Mouse (Mus musculus) lung, postnatal 0 days (tissue): ENCODE results near the gene Eps8l3. TPM values are rescaled to one million over a fixed set of nuclear protein-coding genes. Genes with fewer than 3 reads are reported as not detected.

Experiments used
- ATAC-seq: fragments of 200-750 bp; cut with Nextera tagmentation; 2 replicates; pipeline ENCODE4 v1.8.0; 2017; ENCODE audit warnings: moderate library complexity
- DNase-seq: peaks from one replicate; pipeline ENCODE4 v3.0.0-alpha.2; 2016; ENCODE audit warnings: low spot score
- H3K27ac ChIP-seq: fragments of 300-500 bp; sonication (generic); 2 replicates; pipeline ENCODE4 v1.5.1; 2014; ENCODE audit warnings: antibody characterized with exemption, mild to moderate bottlenecking, low read length, mixed read lengths
- H3K27me3 ChIP-seq: fragments of 300-500 bp; sonication (generic); replicated peaks from 2 replicates; pipeline ENCODE4 v1.6.1; 2014; ENCODE audit warnings: low read length, mixed read lengths; ENCODE audit not compliant: insufficient read depth
- H3K36me3 ChIP-seq: fragments of 300-500 bp; sonication (generic); 2 replicates; pipeline ENCODE4 v1.6.1; 2014; ENCODE audit warnings: low read length, mixed read lengths; ENCODE audit not compliant: insufficient read depth
- H3K4me1 ChIP-seq: fragments of 300-500 bp; sonication (generic); 2 replicates; pipeline ENCODE4 v1.6.1; 2014; ENCODE audit warnings: antibody characterized with exemption, low read depth, low read length, mixed read lengths; ENCODE audit not compliant: insufficient read depth
- H3K4me2 ChIP-seq: fragments of 300-500 bp; sonication (generic); replicated peaks from 2 replicates; pipeline ENCODE4 v1.6.1; 2014; ENCODE audit warnings: low read depth, mild to moderate bottlenecking, low read length, moderate library complexity, mixed read lengths
- H3K4me3 ChIP-seq: fragments of 300-500 bp; sonication (generic); 2 replicates; pipeline ENCODE4 v1.5.1; 2014; ENCODE audit warnings: low read depth, low read length
- H3K9ac ChIP-seq: fragments of 300-500 bp; sonication (generic); replicated peaks from 2 replicates; pipeline ENCODE4 v1.6.1; 2014; ENCODE audit warnings: low read depth, mild to moderate bottlenecking
- H3K9me3 ChIP-seq: fragments of 300-500 bp; sonication (generic); 2 replicates; pipeline ENCODE4 v1.6.1; 2016; ENCODE audit warnings: low read length, mixed read lengths
- CTCF ChIP-seq: IDR thresholded peaks from 2 replicates; pipeline ENCODE4 v1.5.1; 2016; ENCODE audit warnings: antibody characterized with exemption, mild to moderate bottlenecking
- EP300 ChIP-seq: IDR thresholded peaks from 2 replicates; pipeline ENCODE4 v1.6.1; 2016; ENCODE audit warnings: antibody characterized with exemption, mild to moderate bottlenecking, control low read depth
- WGBS: fragments of 180-500 bp; shearing (Covaris S2); extraction: QIAGEN DNeasy Blood & Tissue Kit; methylation state at CpG from one replicate; pipeline ENCODE4 v1.1.7; 2014; 5-methylcytosine and 5-hydroxymethylcytosine counted together
- polyA plus RNA-seq: library from polyadenylated mRNA; unstranded; fragments of >200 nt; fragmentation: Nextera tagmentation; extraction: Ambion mirVana; gene quantifications from 2 replicates; pipeline ENCODE4 v1.2.1, GENCODE M21; 2015

The Eps8l3 gene
- polyA plus RNA-seq, 1 experiment from 2014 or later: not detected

DNA sequence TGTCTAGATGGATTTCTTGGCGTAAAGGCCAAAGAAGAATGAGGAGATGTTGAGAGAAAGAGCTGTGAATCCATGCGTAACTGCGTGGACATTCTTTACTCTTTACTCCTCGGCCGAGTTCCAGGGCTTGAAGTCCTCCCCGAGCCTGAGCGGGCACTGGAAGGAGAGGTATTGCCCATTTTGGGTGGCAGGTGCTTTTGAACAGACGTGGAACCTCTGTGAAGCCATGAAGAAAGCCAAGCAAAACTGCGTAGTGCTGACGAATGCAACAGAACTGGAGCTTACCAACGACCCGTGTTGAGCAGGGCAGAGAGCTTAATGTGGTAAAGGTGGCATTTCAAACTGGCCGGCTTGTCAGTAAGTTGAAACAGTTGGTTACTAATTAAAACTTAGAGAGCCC lies 21.7 kb downstream of the Eps8l3 start:
- ATAC-seq: no peak
- TF ChIP-seq CTCF: no peak
- no peak for TF ChIP-seq EP300
- peaks cover 2% of the 10 kb centered on the region; the same call in 1 of the 2 replicates for H3K4me1 ChIP-seq
- 91% methylated on average over 13 of the region's 13 CpGs for WGBS
- no peak overlapping the region for H3K4me3 ChIP-seq
- DNase-seq: no peak
- H3K9ac ChIP-seq: no peak overlapping the region
- no peak overlapping the region for H3K4me2 ChIP-seq
- no peaks in the 10 kb centered on the region for H3K36me3 ChIP-seq
- H3K27me3 ChIP-seq: no peaks in the 10 kb centered on the region
- H3K27ac ChIP-seq: no peak overlapping the region
- H3K9me3 ChIP-seq: no peaks in the 10 kb centered on the region

DNA sequence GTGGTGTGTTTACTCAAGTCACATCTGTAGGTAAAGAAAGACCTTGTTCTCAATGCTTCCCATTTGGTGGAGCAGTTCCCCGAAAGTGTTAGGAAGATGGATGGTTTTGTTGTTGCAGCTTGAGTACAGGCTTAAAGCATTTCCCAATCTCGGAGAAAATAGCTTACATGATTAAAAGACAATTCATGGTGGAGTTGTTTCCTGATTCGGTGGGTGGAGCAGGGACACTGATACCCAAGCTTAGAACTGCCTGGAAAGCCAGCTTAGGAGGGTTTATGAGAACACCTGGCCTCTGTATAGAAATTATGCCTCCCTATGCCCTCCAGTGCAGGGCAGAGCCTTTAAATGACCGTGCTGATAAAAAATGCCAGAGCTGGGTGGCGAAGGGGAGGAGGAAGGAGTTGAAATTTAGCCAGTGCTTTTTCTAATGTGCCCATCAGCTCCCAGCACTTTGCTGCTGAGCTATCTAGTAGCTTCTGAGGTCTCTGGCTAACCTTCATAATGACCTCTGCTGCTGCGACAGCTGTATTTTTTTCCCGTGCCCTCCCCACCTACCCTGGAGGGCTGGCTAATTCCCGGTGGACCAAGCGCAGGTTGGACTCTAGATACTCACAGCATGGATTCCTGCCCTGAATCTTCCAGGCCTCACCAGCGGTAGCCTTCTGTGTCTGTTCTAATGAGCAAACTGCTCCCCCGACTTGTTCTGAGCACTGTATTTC lies 24.1 kb downstream of the Eps8l3 start:
- no peak for TF ChIP-seq EP300
- no peak for TF ChIP-seq CTCF
- H3K4me1 ChIP-seq: no peaks in the 10 kb centered on the region; the same call in 1 of the 2 replicates
- peak; percentile 56 for DNase-seq
- 68% methylated on average over 11 of the region's 11 CpGs for WGBS
- H3K4me3 ChIP-seq: no peak overlapping the region
- ATAC-seq: no peak
- no peaks in the 10 kb centered on the region for H3K27me3 ChIP-seq
- H3K9ac ChIP-seq: no peak overlapping the region
- no peak overlapping the region for H3K27ac ChIP-seq
- H3K9me3 ChIP-seq: no peaks in the 10 kb centered on the region
- H3K4me2 ChIP-seq: no peak overlapping the region
- no peaks in the 10 kb centered on the region for H3K36me3 ChIP-seq

DNA sequence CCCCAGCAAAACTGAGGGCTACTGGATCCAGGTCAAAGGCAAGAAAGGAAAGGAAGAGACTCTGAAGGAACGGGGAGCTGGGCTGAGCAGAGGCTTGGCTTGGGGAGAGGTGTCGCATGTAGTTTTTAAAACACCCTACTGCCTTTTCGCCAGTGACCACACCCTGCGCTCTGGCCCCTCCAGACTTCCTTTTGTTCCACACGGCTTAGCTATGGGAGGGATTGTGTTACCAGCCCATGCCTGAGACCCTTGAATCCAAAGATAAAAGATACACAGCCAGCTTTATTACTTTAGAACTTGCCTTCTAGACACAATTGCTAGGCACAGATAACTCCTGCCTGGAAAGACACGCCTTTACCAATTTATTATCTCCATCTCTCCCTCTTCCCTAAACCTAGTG lies 28.9 kb downstream of the Eps8l3 start:
- ATAC-seq (no peak), DNase-seq (no peak)
- Histone ChIP-seq H3K4me1 (no peaks in the 10 kb centered on the region), H3K4me2 (no peak overlapping the region), H3K27ac (no peak overlapping the region), H3K4me3 (no peak overlapping the region), H3K36me3 (no peaks in the 10 kb centered on the region), H3K9me3 (no peaks in the 10 kb centered on the region), H3K9ac (no peak overlapping the region), H3K27me3 (no peaks in the 10 kb centered on the region)
- no peak for TF ChIP-seq CTCF
- TF ChIP-seq EP300: no peak
- WGBS: 64% methylated on average over 6 of the region's 6 CpGs

DNA sequence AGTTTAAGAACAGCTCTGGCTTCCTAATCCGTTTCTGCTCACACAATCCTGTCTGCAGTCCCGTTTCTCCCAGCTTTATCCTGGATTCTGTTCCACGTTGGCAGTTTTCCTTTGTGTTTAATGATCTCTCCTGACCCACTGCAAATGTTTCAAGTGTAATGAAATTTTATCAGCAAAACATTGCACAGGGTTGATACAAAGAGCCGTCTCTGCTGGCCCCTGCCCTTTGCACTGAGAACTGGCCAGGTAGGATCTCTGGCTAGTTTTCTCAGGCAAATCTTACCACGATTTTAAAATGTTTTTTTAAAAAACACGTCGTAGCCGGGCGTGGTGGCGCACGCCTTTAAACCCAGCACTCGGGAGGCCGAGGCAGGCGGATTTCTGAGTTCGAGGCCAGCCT lies 39.6 kb downstream of the Eps8l3 start:
- Histone ChIP-seq H3K4me1 (no peaks in the 10 kb centered on the region), H3K36me3 (no peaks in the 10 kb centered on the region), H3K9ac (no peak overlapping the region), H3K27me3 (no peaks in the 10 kb centered on the region), H3K9me3 (no peaks in the 10 kb centered on the region), H3K4me3 (no peak overlapping the region), H3K27ac (no peak overlapping the region), H3K4me2 (no peak overlapping the region)
- 75% methylated on average over 15 of the region's 15 CpGs for WGBS
- DNase-seq (no peak), ATAC-seq (no peak)
- TF ChIP-seq CTCF (no peak), EP300 (no peak)

DNA sequence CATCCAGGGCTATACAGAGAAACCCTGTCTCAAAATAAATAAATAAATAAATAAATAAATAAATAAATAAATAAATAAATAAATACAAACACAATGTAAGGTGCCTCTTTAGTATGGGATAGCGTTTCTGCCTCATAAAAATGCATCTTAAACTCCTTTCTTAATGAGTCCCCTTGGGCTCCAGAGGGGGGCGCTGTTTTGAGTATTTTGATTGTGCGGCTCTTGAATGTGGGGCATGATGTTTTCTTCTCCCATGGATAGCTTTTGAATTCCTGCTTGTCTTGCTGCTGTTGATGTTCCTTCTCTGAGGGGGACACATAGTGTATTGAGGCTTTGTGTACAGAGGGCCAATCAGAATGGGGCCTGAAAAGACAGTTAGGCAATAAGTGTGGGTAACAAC lies 40.1 kb downstream of the Eps8l3 start:
- H3K4me2 ChIP-seq: no peak overlapping the region
- no peaks in the 10 kb centered on the region for H3K36me3 ChIP-seq
- DNase-seq: peak; percentile 17
- WGBS: 80% methylated on average over 3 of the region's 3 CpGs
- no peak overlapping the region for H3K4me3 ChIP-seq
- H3K27ac ChIP-seq: no peak overlapping the region
- no peak overlapping the region for H3K9ac ChIP-seq
- TF ChIP-seq CTCF (peak; percentile 50), EP300 (no peak)
- no peaks in the 10 kb centered on the region for H3K4me1 ChIP-seq
- ATAC-seq: no peak
- H3K9me3 ChIP-seq: no peaks in the 10 kb centered on the region
- H3K27me3 ChIP-seq: no peaks in the 10 kb centered on the region

DNA sequence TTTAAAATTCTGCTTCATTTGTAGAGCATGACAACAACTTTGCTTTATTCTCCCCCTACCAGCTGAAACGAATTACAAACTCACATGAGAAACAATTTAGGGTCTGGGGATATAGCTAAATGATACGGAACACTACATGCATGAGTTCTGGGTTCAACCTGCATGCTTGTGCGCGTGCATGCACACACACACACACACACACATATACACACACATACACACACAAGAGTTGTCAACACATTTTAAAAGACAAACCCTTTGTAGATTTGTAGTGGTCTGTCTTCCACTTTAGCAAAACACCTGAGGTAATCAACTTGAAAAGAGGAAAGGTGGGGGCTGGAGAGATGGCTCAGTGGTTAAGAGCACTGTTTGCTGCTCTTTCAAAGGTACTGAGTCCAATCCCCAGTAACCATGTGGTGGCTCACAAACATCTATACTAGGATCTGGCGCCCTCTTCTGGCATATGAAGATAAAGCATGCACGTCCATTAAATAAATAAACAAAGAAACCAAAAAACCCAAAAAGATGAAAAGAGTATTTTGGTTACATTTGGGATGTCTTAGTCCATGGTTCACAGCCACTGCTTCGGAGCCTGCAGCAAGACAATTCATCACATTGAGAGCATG lies 40.9 kb downstream of the Eps8l3 start:
- H3K36me3 ChIP-seq: no peaks in the 10 kb centered on the region
- TF ChIP-seq EP300 (no peak), CTCF (peak; percentile 80)
- no peaks in the 10 kb centered on the region for H3K9me3 ChIP-seq
- DNase-seq (peak; percentile 68), ATAC-seq (no peak)
- H3K27ac ChIP-seq: no peak overlapping the region
- H3K4me3 ChIP-seq: no peak overlapping the region
- H3K4me1 ChIP-seq: no peaks in the 10 kb centered on the region
- H3K4me2 ChIP-seq: no peak overlapping the region
- no peaks in the 10 kb centered on the region for H3K27me3 ChIP-seq
- no peak overlapping the region for H3K9ac ChIP-seq
- WGBS: 54% methylated on average over 7 of the region's 7 CpGs
